Mouse (Mus musculus) midbrain, embryonic 13.5 days (tissue): ENCODE measurements around the gene Cyth2. TPM values are rescaled to one million over a fixed set of nuclear protein-coding genes. Genes with fewer than 3 reads are reported as not detected.

Source experiments
- polyA plus RNA-seq: library from polyadenylated mRNA; unstranded; fragments of >200 nt; fragmentation: Nextera tagmentation; extraction: Ambion mirVana; gene quantifications from 2 replicates; pipeline ENCODE4 v1.2.1, GENCODE M21; 2015

Gene Cyth2
- polyA plus RNA-seq, 1 experiment from 2014 or later: 362 TPM

Other genes with a start within 250 kb of the Cyth2 start
- 20.7 and 24.5 TPM in 2 replicates for gene Bcat2, start 244.4 kb downstream of the Cyth2 start, polyA plus RNA-seq
- gene Fgf21, start 199.1 kb downstream of the Cyth2 start, polyA plus RNA-seq: 0.17 TPM in 1 of 2 replicates, not detected in the other
- not detected in 2 replicates for gene Fut1, start 197.3 kb downstream of the Cyth2 start, polyA plus RNA-seq
- gene Izumo1, start 192.8 kb downstream of the Cyth2 start, polyA plus RNA-seq: 0.17 TPM in 1 of 2 replicates, not detected in the other
- 7.5 and 9.4 TPM in 2 replicates for gene Rasip1, start 187.1 kb downstream of the Cyth2 start, polyA plus RNA-seq
- 3.1 and 4.8 TPM in 2 replicates for gene Mamstr, start 174.6 kb downstream of the Cyth2 start, polyA plus RNA-seq
- gene Fut2, start 148.2 kb downstream of the Cyth2 start, polyA plus RNA-seq: 0.06 and 0.09 TPM in 2 replicates
- 0.39 and 0.59 TPM in 2 replicates for gene Ntn5, start 130.6 kb downstream of the Cyth2 start, polyA plus RNA-seq
- gene Sec1, start 120.2 kb downstream of the Cyth2 start, polyA plus RNA-seq: 0.17 and 0.31 TPM in 2 replicates
- 35.9 and 40.0 TPM in 2 replicates for gene Car11, start 114.7 kb downstream of the Cyth2 start, polyA plus RNA-seq
- gene Dbp, start 109.5 kb downstream of the Cyth2 start, polyA plus RNA-seq: 3.4 and 4.0 TPM in 2 replicates
- 643 and 684 TPM in 2 replicates for gene Rpl18, start 99.1 kb downstream of the Cyth2 start, polyA plus RNA-seq
- 24.3 and 27.1 TPM in 2 replicates for gene Sphk2, start 96.6 kb downstream of the Cyth2 start, polyA plus RNA-seq
- gene Fam83e, start 93.4 kb downstream of the Cyth2 start, polyA plus RNA-seq: 1.0 and 1.3 TPM in 2 replicates
- gene Spaca4, start 88.8 kb downstream of the Cyth2 start, polyA plus RNA-seq: not detected in 2 replicates
- 22.8 and 24.0 TPM in 2 replicates for gene Lmtk3, start 30.8 kb downstream of the Cyth2 start, polyA plus RNA-seq
- 5.5 and 5.6 TPM in 2 replicates for gene Sult2b1, start 29.9 kb downstream of the Cyth2 start, polyA plus RNA-seq
- 0.62 and 0.73 TPM in 2 replicates for gene Kcnj14, start 10.2 kb upstream of the Cyth2 start, polyA plus RNA-seq
- 39.9 and 41.7 TPM in 2 replicates for gene Grwd1, start 16.4 kb upstream of the Cyth2 start, polyA plus RNA-seq
- gene Kdelr1, start 58.2 kb upstream of the Cyth2 start, polyA plus RNA-seq: 36.1 and 44.8 TPM in 2 replicates
- gene Grin2d, start 63.8 kb upstream of the Cyth2 start, polyA plus RNA-seq: 1.2 and 1.3 TPM in 2 replicates
- gene Syngr4, start 82.1 kb upstream of the Cyth2 start, polyA plus RNA-seq: 0.28 and 0.66 TPM in 2 replicates
- 5.9 and 6.7 TPM in 2 replicates for gene Tmem143, start 82.4 kb upstream of the Cyth2 start, polyA plus RNA-seq
- gene Emp3, start 106.8 kb upstream of the Cyth2 start, polyA plus RNA-seq: 24.4 and 27.3 TPM in 2 replicates
- 3.3 and 4.1 TPM in 2 replicates for gene Ccdc114, start 109.5 kb upstream of the Cyth2 start, polyA plus RNA-seq
- gene Abcc6, start 215.7 kb upstream of the Cyth2 start, polyA plus RNA-seq: 0.26 and 0.41 TPM in 2 replicates
- 31.4 and 37.7 TPM in 2 replicates for gene Nomo1, start 219.1 kb upstream of the Cyth2 start, polyA plus RNA-seq